Mouse (Mus musculus) testis, adult 2 months (tissue): ENCODE data around the gene Ppih.

Experiments used
- CTCF ChIP-seq: fragments of 200-500 bp; IDR thresholded peaks from 2 replicates; pipeline ENCODE4 v1.5.1; 2012; ENCODE audit warnings: low read depth, mild to moderate bottlenecking, inconsistent platforms, low read length, moderate library complexity; ENCODE audit not compliant: control insufficient read depth, insufficient read depth, insufficient replicate concordance
- POLR2A ChIP-seq: fragments of 200-500 bp; IDR thresholded peaks from 2 replicates; pipeline ENCODE4 v1.6.1; 2012; ENCODE audit warnings: low read depth, mild to moderate bottlenecking, inconsistent platforms, low read length, moderate library complexity; ENCODE audit not compliant: control insufficient read depth

DNA sequence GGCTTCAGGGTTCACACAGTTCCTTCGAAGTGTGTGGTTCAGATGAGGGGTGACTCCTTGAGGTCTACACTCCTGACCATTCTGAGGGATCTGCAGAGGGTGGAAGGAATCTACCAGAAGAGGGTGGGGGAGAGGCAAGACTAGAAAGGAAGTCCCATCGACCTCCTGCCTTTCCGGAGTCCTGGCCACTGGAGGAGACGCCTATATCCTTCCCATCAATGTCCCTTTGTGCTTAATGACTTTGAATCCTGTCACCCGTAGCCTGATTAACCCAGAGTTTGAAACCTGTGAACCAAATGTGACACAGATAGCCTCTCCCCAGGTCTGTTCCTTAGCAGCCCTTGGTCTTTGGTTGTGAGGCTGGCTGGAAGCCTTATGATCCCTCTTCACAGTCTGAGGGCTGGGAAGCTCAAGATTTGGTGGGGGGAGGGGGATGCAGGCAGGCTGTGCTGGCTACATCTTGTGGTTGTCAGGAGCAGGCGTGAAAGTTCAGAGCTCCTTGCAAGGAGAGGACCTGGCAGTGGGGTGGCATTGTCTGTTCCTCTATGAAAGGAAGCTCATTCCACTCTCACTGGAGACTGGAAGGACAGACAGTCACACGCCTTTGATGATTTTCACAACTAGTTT is 59.1 kb downstream of the Ppih start:
- TF ChIP-seq POLR2A, result no peak
- TF ChIP-seq CTCF, result no peak
